Mouse (Mus musculus): ENCODE measurements around the gene Cdh3.

The Cdh3 gene

GRCm38 (mm10) chr8:106510365-106510975, at the start of gene Cdh3:
Gene Cdh3, plus strand, starts transcription at chr8:106510891.
- DNase-seq = peak; percentile 22 to 46

- no peak for DNase-seq
Measured at GRCm38 (mm10) chr8:106462131-106462530, 48.6 kb upstream of the Cdh3 start.

- no peak for DNase-seq
Measured at GRCm38 (mm10) chr8:106463795-106464194, 46.9 kb upstream of the Cdh3 start.

- DNase-seq = no peak
Measured at GRCm38 (mm10) chr8:106469485-106469884, 41.2 kb upstream of the Cdh3 start.

- no peak for DNase-seq
Measured at GRCm38 (mm10) chr8:106474001-106474400, 36.7 kb upstream of the Cdh3 start.

- no peak for DNase-seq
Measured at GRCm38 (mm10) chr8:106500018-106500685, 10.5 kb upstream of the Cdh3 start, which contains the start of gene 6030452D12Rik. Gene 6030452D12Rik, plus strand, starts transcription at chr8:106500522.

- DNase-seq = no peak
Measured at GRCm38 (mm10) chr8:106504241-106504640, 6.5 kb upstream of the Cdh3 start.

- DNase-seq = no peak
Measured at GRCm38 (mm10) chr8:106505328-106505965, 5.2 kb upstream of the Cdh3 start.

GRCm38 (mm10) chr8:106506106-106506505, 4.6 kb upstream of the Cdh3 start:
- no peak for DNase-seq

GRCm38 (mm10) chr8:106507761-106508331, 2.8 kb upstream of the Cdh3 start:
- DNase-seq = no peak

- no peak for DNase-seq
Measured at GRCm38 (mm10) chr8:106508456-106508855, 2.2 kb upstream of the Cdh3 start.

GRCm38 (mm10) chr8:106509079-106509780, 1.5 kb upstream of the Cdh3 start:
- DNase-seq = no peak

GRCm38 (mm10) chr8:106511065-106511501, 392 bp downstream of the Cdh3 start:
- no peak for DNase-seq

GRCm38 (mm10) chr8:106511531-106512041, 895 bp downstream of the Cdh3 start:
- DNase-seq = no peak

GRCm38 (mm10) chr8:106512475-106513150, 1.9 kb downstream of the Cdh3 start:
- DNase-seq = no peak

- no peak for DNase-seq
Measured at GRCm38 (mm10) chr8:106515946-106516479, 5.3 kb downstream of the Cdh3 start.

GRCm38 (mm10) chr8:106516581-106516980, 5.9 kb downstream of the Cdh3 start:
- no peak for DNase-seq

- DNase-seq = no peak
Measured at GRCm38 (mm10) chr8:106518763-106519162, 8.1 kb downstream of the Cdh3 start.

GRCm38 (mm10) chr8:106520578-106520977, 9.9 kb downstream of the Cdh3 start:
- DNase-seq = no peak

- DNase-seq = no peak
Measured at GRCm38 (mm10) chr8:106521845-106522244, 11.2 kb downstream of the Cdh3 start.

- DNase-seq = no peak
Measured at GRCm38 (mm10) chr8:106526725-106527124, 16.0 kb downstream of the Cdh3 start.

All from thymus, postnatal 36 days (tissue).